Mouse (Mus musculus) ZHBTc4 (cell line): ENCODE results near the gene Lhx1.
A peak's percentile ranks its signal among the peaks of the same experiment; 100 is the strongest.

Experiments
- DNase-seq: peaks from one replicate; pipeline ENCODE4 v3.0.0-alpha.2; 2011; ENCODE audit warnings: low read depth, low spot score

The Lhx1 gene

GRCm38 (mm10) chr11:84526976-84527860 lies 1.9 kb upstream of the Lhx1 start:
- DNase-seq: peak; percentile 24

GRCm38 (mm10) chr11:84526451-84526850 lies 1.1 kb upstream of the Lhx1 start:
- no peak for DNase-seq

- DNase-seq: peak; percentile 65
Measured at GRCm38 (mm10) chr11:84524511-84525270, 644 bp downstream of the Lhx1 start.

DNA sequence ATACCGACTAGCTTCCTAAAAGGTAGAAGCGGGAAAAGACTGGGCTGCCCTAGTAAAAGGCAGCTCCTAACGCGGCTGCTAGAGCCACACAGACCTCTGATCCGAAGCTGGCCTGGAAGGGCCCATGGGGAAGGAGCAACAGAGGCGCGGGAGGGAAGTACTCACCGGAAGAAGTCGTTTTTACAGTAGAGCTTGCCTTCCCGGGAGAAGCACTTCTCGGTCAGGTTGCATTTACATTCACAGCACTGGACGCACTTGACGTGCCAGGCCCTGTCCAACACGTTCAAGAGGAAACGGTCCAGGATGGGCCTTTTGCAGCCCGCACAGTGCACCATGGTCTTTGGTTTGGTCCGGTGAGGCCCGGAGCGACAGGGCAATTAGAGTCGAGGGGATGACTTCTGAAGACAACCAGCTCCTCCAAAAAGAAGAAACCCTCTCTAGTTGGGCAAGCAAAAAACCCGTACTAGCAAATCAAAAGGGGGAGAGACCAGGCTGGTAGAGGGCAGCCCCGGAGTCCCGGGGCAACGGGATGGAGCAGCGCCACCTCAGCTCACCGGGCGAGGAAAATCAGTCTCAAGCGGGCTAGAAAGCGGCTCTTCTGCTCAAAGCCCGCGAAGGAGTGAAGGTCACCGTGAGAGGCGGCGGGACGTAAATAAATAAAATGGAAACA lies 1.4 kb downstream of the Lhx1 start:
- peak; percentile 59 for DNase-seq

DNA sequence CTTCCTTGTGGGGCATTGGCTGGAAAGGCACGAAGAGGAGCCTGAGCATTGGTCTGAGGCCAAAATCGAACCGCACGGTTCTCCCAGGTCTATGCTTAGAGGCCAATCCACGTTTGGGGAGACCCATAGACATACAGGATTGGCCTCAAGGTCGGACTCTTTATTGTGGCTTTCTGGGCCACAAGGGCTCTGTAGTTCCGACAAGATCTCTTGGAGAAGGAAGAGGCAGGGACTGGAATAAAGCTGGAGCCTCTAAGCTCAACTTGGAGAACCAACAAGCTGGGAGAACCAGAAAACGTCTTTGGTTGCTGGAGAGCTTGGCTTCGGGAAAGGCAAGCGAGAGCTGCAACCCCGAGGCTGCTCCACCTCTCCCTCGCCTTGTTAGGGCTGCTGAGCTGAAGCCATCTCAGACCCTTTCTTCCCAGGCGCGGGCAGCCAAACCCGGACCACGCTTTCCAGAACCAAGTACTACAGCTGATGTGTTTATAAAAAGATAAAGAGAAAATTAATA lies 2.0 kb downstream of the Lhx1 start:
- DNase-seq: peak; percentile 45

- DNase-seq: peak; percentile 55
Measured at GRCm38 (mm10) chr11:84522577-84523320, 2.6 kb downstream of the Lhx1 start.

GRCm38 (mm10) chr11:84521751-84522299 lies 3.5 kb downstream of the Lhx1 start:
- peak; percentile 20 for DNase-seq

GRCm38 (mm10) chr11:84521071-84521390 lies 4.3 kb downstream of the Lhx1 start:
- DNase-seq: peak; percentile 12

- DNase-seq: peak; percentile 49
Measured at GRCm38 (mm10) chr11:84520269-84521070, 4.9 kb downstream of the Lhx1 start.

GRCm38 (mm10) chr11:84519576-84520268 lies 5.6 kb downstream of the Lhx1 start:
- DNase-seq: peak; percentile 34

GRCm38 (mm10) chr11:84519036-84519435 lies 6.3 kb downstream of the Lhx1 start:
- DNase-seq: peak; percentile 10

DNA sequence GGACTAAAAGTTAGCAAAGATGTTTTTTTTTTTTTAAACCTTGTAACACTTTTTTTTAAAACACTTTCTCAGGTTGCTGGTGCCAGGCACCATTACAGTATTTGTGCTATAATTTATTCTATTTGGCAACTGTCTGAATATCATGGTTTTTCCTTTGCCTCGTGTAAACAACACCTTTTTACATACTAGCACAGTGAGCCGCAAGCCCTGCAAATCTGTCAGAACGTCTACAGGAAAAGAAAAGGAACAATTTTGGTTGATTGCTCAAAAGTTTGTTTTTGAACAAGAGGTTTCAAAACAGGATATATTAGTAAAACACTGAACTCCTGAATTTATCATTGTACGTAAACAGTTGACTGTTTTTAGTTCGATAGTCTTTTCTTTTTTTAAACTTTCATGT lies 7.1 kb downstream of the Lhx1 start:
- DNase-seq: no peak

- no peak for DNase-seq
Measured at GRCm38 (mm10) chr11:84517431-84517830, 7.9 kb downstream of the Lhx1 start.

- no peak for DNase-seq
Measured at GRCm38 (mm10) chr11:84516501-84517240, 8.7 kb downstream of the Lhx1 start.

DNA sequence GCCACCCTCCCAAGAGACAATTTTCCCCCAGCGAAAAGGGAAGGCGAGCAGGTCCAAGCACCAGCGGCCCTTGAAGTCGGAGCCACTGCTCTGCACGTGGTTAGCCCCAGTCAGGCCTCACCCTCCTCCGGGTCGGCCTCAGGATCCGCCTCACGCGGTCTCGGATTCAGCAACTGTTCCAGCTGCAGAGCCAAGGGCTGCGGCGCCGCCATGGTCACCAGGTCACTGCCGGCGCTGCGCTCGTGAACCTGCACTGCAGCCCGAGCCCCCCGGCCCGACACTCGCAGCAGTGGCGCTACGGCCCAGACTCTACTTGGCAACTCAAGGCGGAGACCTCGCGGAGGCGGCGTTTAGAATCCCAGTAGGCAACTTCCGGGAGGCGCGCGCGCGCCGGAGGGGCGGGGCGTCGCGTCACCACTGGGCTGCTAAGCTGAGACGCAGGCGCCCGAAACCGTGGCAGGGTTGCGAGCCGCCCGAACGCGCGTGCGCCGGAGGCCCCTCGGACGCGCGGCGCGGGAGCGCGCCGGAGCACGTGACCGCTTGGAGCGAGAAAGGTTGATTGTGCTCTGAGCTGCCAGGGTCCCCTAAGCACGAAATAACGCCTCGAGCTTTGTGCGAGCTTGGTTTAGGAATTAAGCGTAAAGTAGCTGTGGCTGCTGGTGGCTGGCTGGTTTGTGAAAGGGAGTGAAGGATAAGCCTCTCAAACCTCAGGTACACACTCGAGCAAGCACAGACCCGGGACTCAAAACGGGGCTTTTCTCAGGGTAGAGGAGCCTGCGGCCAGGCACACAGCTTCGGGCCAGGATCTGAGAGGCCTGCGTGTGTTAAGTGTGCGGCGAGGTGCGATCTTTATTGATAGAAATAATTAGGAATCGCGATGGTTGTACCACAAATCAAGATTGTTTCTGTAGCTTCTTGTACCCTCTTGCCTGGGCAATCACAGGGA lies 11.9 kb downstream of the Lhx1 start, which contains the start of gene Aatf:
TSS of gene Aatf (minus strand) at position 352 of the 946 bp plus-strand sequence.
- peak; percentile 99 for DNase-seq

GRCm38 (mm10) chr11:84512031-84512430 lies 13.3 kb downstream of the Lhx1 start:
- no peak for DNase-seq

DNA sequence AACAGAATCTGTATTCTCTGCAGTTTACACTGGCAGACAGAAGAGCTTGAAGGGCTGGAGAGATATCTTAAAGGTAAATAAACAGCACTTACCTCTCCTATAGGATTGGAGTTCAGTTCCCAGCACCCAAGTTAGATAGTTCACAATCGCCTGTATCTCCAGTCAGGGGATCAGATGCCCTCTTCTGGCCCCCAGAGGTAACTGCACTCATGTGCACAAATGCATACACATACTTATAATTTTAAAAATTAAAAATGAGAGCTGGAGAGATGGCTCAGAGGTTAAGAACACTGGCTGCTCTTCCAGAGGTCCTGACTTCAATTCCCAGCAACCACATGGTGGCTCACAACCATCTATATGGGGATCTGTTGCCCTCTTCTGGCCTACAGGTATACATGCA lies 21.0 kb downstream of the Lhx1 start:
- DNase-seq: peak; percentile 18

DNA sequence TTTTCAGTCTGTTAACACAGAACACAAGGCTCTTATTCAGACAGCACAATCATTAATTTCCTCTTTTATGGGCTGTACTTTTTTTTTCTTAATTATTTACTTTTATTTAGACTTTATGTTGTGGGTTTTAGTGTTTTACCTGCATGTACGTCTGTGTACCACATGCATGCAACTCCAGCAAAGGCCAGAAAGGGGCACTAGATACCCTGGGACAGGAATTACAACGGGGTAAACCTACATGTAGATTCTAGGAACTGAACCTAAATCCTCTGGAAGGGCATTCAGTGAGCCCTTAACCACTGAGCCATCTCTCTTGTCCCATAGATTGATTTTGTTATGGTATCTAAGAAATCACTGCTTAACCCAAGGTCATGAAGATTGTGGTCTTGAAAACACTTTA lies 27.4 kb downstream of the Lhx1 start:
- DNase-seq: peak; percentile 54
